Mouse (Mus musculus) adrenal gland, postnatal 14 days (tissue): ENCODE data around the gene Olfml1. TPM values are rescaled to one million over a fixed set of nuclear protein-coding genes. Genes with fewer than 3 reads are reported as not detected.
A peak's percentile ranks its signal among the peaks of the same experiment; 100 is the strongest.

Experiments
- DNase-seq: peaks from one replicate; pipeline ENCODE4 v3.0.0; 2021; ENCODE audit warnings: mixed read lengths
- total RNA-seq: library from RNA; stranded (reverse); gene quantifications from 2 replicates; pipeline ENCODE4 v1.2.3, GENCODE M21; 2021

The Olfml1 gene
- total RNA-seq, 1 experiment from 2014 or later, result 7.5 TPM

DNA sequence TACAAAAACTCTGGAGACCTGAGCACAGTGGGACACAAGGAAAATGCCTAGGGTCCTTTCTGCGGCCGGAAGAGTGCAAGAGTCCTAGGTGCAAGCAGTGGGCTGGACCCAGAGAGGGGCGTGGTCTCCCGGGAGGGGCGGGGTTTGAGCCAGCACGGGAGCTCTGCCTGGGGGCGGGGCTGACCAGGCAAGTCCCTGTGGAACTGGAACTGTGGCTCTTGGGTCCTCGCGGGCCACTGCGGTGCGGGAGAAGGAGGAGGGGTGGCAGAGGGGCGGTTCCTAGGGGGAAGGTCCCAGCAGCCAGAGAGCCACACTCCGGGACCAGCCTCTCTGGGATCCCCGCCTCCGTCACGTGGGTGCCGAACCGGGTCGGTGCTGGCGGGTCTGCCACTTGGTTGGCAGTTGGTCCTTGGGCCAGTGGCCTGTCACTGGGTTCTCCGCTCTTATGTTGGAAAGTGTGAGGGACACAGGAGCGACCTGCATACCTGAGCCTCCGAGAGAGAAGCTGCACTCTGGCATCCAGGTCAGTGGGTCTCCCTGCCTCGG, 27.7 kb downstream of the Olfml1 start, which contains the start of gene Ppfibp2:
Ppfibp2 (plus strand) TSS at position 351 of the 546 bp plus-strand sequence.
- peak; percentile 98 for DNase-seq

DNA sequence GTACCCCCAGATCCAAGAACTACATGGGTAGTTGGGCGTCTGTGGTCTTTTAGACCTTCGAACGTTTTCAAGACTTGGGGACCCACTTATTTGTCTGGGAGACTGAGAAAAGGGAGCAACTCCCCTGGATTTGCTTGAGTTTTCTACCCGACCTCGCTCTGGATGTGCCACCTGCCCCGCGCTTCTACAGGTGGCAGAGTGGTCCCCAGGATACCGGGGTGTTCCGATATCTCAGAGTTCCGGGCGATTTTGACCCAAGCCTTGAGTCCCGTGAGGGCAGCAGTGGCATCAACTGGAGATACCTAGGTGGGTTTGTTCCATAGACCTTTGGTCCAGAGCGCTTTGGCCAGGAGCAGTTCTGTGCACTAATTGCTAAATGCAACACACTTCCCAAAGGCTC, 28.2 kb downstream of the Olfml1 start:
- no peak for DNase-seq

DNA sequence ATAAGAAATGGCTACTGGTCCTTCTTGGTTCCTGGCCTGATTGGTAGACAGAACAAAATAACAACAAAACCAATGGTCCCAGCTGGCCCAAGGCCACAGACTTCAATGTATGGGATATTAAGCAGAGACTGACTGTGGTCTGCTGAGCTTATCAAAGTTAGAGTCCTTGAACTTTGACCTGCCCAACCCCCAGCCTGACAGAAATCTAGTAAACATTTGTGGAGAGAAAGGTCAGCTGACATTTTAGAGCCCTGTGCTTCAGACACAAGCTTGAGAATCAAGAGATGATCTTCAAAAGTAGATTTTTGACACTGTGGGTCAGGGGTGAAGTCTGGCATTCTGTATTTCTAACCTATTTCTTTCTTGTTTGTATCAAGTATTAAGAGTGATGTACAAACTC, 29.5 kb downstream of the Olfml1 start:
- no peak for DNase-seq

DNA sequence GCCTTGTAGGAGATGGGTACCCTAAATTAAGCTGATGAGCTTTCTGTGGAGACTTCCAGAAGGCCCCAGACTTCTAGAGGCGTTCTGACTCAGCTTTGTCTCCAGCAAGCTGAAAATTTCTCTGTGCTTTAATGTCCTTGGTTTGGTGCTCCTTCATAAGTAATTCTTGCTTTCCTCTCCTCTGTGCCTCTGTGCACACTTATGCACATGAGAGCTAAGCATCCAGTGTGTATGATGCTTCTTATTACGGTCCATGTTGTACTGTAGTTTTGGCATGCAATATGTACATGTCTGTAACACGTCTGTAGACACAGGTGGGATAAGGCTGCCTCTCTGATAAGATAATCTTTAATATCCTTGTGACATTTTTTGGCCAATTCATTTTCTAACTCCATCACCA, 30.7 kb downstream of the Olfml1 start:
- DNase-seq, result no peak

DNA sequence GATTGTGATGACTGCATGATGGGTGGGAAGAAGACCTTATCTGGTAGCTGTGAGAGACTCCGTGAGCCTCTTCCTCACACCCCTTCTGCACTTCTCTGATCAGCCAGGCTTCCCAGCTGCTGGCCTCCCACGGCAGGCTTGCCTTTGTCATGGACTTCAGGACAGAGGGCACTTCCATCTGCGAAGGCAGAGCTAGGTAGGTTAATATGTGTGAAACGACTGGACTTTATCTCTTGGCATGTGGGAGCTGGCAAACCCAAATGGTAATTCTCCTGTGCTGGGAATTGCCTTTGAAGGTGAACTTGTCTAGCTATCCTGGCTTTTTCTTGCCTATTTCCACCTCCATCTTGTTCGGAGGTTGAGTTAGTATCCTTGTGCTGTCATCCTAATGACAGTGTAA, 33.4 kb downstream of the Olfml1 start:
- no peak for DNase-seq

DNA sequence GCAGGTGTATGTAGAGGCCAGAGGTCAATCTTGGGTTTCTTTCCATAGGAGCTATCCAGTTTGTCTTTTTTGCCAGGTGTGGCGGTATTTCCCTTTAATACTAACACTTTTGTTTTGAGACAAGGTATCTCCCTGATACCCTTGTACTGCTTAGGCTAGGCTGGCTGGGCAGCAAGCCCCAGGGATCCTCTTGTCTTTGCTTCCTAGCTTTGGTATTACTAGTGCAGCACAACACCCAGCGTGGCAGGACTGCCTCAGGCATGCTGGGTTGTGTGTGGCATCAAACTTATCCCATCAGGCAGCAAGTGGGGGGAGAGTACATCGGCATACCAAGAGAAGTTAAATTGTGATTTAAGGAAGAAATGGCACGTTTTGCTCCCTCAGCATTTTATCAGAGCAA, 35.3 kb downstream of the Olfml1 start:
- DNase-seq, result no peak

DNA sequence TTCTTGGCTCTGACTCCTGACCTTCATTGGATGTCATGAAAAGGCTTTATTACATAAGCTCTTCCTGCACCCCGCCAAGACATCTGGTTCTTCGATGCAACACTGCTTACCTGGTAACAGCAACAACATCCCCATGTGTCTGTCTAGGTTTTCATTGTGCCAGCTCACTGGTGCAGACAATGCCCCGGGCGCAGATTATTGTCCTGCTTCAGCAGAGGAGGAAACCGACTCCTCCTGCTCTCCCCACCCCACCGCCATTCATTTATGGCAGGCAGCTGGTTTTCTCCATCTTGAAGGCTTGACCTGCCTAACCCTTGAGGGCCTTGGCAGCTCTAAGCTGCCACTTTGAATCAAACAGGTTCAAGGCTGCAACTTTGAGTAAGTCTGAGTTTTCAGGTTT, 35.7 kb downstream of the Olfml1 start:
- no peak for DNase-seq

DNA sequence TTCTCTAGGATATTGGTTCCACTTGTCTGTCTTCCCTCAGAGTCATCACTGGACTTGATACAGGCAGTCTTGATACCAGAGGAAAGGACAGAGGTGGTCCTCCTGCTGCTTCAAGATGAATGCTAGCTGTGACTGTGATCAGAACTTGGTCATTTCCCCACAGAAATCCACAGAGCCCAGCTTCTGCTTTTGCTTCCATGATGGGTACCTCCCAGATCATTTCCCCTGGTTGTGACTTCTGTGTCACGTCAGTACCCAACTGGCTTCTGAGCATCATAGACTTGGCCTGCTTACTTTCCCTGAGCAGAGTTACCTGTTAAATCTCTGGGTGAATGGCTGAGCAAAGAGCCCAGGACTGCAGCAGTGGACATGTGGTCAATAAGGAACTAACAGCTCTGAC, 40.5 kb downstream of the Olfml1 start:
- DNase-seq, result no peak

DNA sequence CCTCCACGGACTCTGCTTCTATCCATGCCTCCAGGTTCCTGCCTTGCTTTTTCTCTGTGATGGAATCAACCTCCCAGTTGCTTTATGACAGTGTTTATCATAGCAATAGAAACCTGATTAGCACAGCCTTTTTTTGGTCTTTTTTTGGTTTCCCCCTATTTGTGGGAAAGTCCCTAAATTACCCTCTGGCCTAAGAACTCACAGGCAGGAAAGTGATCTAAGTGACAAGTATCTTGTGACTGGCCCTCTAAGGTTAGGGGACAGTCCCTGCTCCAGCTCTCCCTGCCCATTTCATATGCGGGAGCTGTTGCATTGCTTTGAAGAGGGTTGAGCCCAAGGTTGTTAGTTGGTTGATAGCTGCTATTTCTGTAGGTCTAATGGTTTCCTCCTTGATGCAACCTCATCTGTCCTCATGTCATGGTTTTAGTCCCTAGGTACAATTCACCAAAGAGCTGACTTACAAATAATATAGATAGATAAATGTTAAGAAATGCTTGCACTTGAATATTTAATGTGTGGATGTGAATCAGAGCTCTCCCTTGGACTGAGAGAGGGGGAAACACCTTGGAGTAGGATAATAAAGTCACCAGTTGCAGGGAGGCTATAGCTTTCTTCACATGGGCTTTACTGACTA, 42.5 kb downstream of the Olfml1 start:
- DNase-seq, result no peak

DNA sequence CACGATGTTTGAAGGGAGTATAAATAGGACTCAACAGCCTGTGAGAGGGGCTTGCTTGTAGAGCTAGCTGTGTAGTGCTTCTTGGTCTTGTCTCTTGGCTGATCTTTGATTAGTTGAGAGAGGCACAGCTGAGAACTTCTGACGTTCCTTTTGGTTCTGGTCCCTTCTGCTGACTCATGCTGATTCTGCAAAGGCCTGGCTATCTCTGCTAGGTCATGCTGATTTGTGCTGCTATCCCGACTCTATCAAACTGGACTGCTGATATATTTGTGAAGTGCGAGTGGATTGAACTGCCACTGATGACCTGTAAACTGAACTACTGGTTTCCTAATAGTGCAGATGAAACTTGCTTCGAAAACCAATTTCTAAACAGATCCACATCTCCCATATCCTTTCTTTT, 43.6 kb downstream of the Olfml1 start:
- DNase-seq, result no peak

DNA sequence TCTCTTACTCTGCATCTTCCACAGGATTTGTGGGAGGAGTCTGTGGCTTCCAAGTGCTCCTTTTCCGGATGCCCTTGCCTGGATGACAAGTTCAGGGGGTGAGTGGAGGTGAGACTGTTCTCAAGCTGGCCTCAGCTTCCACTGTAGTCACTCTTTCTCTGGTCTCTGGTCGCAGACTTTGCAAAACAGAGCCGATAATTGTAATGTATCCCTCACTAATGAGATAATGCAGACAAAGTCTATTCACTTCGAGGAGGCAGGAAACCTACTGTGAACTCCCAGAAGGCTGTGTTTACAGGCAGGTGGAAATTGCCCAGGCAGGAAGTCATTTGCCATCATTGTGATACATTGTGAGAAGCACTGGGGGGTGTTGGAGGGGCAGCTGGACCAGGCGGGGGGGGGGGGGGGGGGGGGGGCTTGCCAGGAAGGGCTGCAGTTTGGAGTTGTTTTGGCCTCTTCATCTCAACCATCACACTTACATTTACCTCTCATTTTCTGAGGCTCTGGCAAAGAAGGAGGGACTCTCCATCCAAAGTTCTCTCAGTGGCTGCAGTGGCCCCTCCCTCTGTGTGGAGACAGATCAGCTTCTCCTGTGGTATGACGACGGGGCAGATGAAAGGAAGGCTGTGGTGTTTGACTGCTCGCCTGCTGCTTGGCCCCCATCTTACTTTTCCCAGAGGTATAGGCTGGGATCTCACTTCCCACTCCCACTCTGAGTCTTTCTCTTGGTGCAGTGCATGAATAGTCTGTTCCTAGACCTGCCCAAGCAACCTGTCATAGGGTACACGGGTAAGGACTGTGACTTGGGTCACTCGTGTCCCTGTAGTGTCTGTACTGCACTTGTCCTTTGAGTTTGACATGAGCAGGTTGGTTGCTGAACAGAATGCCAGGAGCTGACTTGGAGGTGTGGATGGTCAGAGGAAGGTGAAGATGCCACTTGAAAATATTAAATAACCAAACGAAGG, 51.1 kb downstream of the Olfml1 start:
- DNase-seq, result no peak

DNA sequence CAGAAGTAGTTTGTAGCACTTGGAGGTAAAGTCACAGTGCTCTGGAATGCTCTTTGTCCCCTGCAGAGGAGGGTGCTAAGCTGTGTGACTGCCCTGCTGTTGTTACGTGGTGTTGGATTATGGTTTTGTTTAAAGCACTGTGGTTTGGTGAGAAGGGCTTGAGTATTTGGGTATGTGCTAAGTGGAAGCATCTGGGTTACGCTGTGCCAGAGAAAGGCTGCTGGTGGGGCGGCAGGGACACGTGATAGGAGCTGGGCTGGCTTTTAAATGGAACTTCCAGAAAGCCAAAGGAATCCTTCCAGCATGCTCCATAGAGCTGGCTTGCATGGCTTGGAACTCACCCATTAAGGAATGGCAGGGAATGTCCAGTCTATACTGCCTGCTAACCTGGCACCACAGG, 52.0 kb downstream of the Olfml1 start:
- DNase-seq, result no peak

DNA sequence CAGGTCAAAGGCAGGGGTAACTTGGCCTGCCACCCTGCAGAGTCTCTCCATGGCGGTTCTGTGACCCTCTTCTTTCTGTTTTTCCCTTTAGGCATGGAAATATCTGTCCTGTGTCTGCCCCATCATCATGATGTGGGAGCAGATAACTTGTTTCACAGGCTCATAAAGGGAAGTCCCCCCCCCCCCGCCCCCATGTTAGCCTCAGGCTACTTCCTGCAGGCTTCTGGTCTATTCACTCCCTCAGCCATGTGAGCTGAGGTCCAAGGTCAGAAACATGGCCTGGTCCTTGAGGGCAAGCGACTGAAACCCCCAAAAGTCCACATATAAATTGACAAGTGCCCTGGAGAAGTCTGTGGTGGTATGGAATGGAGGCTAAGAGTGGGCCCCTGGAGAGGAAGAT, 52.9 kb downstream of the Olfml1 start:
- DNase-seq, result no peak

DNA sequence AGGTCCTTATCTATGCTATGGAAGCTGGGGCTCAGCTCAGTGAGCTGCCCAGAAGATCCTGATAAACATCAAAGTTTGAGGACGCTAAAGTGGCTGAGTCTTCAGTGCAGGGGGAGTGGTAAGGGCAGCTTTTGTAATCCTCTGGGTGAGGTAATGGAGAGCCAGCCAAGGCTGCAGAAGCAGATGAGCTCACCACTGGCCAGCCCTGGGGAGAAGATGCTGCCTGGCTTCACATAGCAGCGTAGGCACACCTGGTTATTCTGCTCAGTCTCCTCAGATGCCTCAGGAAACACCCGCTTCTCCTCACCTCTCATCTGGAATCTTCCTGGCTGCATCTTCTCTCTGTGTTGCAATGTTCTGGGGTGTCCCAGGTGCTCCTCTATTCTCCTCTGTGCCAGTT, 57.2 kb downstream of the Olfml1 start:
- peak; percentile 34 for DNase-seq

DNA sequence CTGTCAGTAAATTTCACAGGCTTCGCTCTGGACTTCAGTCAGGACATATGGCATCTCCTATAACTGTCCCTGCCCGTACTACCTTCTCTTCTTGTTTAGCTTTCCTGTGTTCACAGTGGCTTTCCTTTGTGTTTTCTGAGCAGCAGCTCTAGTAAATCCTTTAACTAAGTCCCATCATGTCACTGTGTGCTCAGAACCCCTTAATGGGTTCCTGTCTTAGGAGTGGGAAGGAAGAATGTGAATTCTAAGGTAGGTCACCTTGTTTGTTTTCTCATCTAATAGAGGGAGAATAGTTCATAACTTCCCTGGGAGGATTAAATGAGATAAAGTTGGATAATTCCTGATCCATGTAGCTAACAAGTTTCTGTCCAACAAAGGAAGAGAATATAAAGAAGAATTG, 57.8 kb downstream of the Olfml1 start, which contains the start of gene 5330417H12Rik:
5330417H12Rik (minus strand) TSS at position 101 of the 400 bp plus-strand sequence.
- no peak for DNase-seq

DNA sequence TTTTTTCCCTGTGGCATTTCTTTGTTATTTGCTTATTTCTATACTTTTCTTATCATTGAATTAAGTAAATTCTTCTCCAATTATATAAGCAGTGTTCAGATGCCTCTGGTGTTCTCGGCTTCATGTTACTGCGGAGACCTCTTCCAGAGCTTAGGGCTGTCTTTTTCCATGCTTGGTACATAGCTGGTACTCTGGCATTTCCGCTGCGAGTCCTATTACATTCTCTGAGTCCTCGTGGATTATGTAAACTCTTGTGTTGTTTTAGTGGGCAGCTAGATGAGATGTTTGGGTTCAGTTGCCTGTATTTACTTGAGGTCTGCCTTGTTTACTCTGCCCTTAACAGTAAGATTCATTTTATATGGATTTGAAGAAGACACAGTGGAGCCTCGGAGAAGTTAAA, 58.5 kb downstream of the Olfml1 start:
- no peak for DNase-seq

DNA sequence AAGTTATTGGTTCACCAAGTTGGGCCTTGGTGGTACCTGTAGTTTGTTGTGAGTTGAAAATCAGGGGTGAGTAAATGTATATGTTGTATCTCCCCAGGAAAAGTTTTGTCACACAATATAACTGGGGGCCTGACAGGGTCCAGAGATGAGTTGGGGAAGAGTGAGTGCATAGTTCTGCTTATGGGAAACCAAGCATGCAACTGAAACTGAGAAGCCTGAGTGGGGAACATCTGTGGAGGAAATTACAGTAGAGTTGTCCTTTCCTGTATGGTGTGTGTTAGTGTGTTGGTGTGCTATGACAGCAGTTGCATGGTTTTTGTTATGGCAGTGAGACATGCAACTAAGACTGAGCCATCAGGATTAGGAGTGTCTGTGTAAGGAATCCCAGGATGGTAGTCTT, 61.1 kb downstream of the Olfml1 start:
- no peak for DNase-seq

DNA sequence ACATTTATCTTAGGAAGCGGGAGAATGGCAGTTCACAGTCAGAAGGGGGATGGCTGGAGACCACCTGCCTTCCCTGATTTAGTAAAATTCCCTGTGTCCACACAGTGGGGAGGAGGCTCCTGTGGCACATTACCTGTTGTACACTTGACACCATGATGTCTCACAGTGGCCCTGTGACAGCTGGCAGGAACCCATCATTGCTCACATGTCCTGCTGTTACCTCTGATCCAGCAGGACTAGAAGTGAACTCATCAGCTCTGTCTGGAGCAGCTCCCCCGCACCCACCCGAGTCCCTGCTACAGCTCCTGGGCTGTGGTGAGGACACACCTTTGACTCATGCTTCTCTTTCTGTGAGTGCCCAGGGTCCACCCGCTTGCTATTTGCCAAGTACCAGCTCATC, 66.0 kb downstream of the Olfml1 start:
- DNase-seq, result no peak

DNA sequence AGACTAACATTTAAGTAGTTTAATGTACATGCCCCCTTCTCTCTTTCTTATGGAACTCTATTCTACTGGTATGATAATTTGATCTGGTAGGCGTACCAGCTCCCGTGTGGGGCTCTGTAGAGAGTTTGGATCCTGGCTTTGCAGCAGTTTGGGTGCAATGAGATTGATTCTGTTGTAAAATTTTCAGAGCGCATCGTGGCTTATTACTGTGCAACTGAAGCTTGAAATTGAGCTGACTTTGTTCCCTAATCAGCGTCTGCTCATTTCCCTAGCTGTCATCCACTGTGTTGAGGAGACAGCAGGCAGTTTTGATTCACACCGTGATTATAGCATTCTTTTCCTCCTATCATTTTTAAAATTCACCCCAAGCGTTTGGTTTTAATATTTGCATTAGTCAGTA, 70.2 kb downstream of the Olfml1 start:
- DNase-seq, result no peak

DNA sequence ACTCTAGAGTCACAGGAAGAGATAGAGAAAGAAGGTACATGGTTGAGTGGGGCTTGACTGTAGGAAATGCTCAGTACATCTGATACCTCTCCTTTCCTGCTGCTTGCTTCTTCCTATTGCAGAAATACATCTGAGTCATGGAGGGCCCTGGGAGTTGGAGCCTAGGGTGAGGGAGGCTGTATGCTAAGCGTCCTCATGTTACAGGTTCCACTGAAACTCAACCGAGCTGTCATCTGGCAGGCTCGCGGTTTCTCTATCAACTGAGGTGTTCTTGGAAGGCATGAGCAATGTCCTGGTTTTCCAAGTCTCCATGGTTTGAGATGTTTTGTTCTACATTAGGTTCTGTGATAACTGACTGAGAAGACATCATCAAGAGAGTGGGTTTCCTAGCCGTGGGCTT, 70.8 kb downstream of the Olfml1 start:
- DNase-seq, result no peak
